In genomic region chr11:106005970-106006369, GRCm38 (mm10) we compare ENCODE assay signal across 20 mouse cellular contexts. TPM values are rescaled to one million over a fixed set of nuclear protein-coding genes. Genes with fewer than 3 reads are reported as not detected.
DNase-seq lines count a peak whose midpoint lies in the region; ATAC-seq and TF ChIP-seq lines count a peak whose summit lies in the region.
"Had no signal": no experiment of that assay in that cellular context is flagged by ENCODE, and none has a peak within 500 bp of the region (broad histone marks: within the 10 kb centered on the region; RNA-seq: fewer than 3 reads in every experiment).

No protein-coding gene starts in this region.

- H3K4me3 ChIP-seq in midbrain, embryonic 14.5 days (replicated peaks; ENCODE audit: low read depth, low read length): no peak overlapping the region
- no peak overlapping the region for H3K4me3 ChIP-seq in midbrain, embryonic 16.5 days (ENCODE audit: low read depth, low read length)
- H3K4me3 ChIP-seq in kidney, adult 2 months (ENCODE audit: insufficient read depth, low read depth, low read length): no peak overlapping the region
- H3K4me3 ChIP-seq: forebrain, embryonic 13.5 days; heart, embryonic 15.5 days; limb, embryonic 15.5 days had no signal

- no peak overlapping the region for H3K9ac ChIP-seq in midbrain, embryonic 14.5 days (replicated peaks; ENCODE audit: low read length)
- H3K9ac ChIP-seq in midbrain, embryonic 16.5 days (ENCODE audit: low read depth, low read length): no peak overlapping the region
- H3K9ac ChIP-seq: forebrain, embryonic 13.5 days; heart, embryonic 15.5 days; limb, embryonic 15.5 days had no signal

- H3K27ac ChIP-seq in midbrain, embryonic 14.5 days (replicated peaks; ENCODE audit: low read depth, low read length): no peak overlapping the region
- no peak overlapping the region for H3K27ac ChIP-seq in midbrain, embryonic 16.5 days (ENCODE audit: low read length)
- 0 out of 2 replicates have a peak overlapping the region, but pooled peaks have one; percentile 29 for H3K27ac ChIP-seq in kidney, adult 2 months (ENCODE audit: insufficient read depth, low read depth, low read length)
- H3K27ac ChIP-seq: forebrain, embryonic 13.5 days; heart, embryonic 15.5 days; limb, embryonic 15.5 days; stomach, postnatal 0 days had no signal

- ATAC-seq in midbrain, embryonic 14.5 days (ENCODE audit: low FRiP score, low TSS enrichment): no peak
- no peak for ATAC-seq in midbrain, embryonic 16.5 days
- no peak for ATAC-seq in granulocyte monocyte progenitor cell, adult 5-6 weeks (replicated peaks; ENCODE audit: poor library complexity, severe bottlenecking)
- ATAC-seq: forebrain, embryonic 13.5 days had no signal

- no peaks in the 10 kb centered on the region for H3K36me3 ChIP-seq in midbrain, embryonic 14.5 days (ENCODE audit: control insufficient read depth, insufficient read depth, low read length)
- H3K36me3 ChIP-seq in midbrain, embryonic 16.5 days (ENCODE audit: control insufficient read depth, insufficient read depth, low read length): no peaks in the 10 kb centered on the region
- no peaks in the 10 kb centered on the region for H3K36me3 ChIP-seq in kidney, adult 2 months (ENCODE audit: control insufficient read depth, insufficient read depth, low read length)
- H3K36me3 ChIP-seq: heart, embryonic 15.5 days; limb, embryonic 15.5 days had no signal

- 39% methylated on average over 5 of the region's 5 CpGs for WGBS in midbrain, embryonic 14.5 days
- WGBS in midbrain, embryonic 16.5 days: 33% methylated on average over 5 of the region's 5 CpGs
- WGBS in kidney, adult 2 months: 29% methylated on average over 5 of the region's 5 CpGs

- TF ChIP-seq POLR2A in kidney, adult 2 months (IDR thresholded peaks at IDR 0.05; ENCODE audit: low read depth, low read length): no peak

- H3K4me2 ChIP-seq in midbrain, embryonic 14.5 days (ENCODE audit: low read length): no peak overlapping the region
- H3K4me2 ChIP-seq in midbrain, embryonic 16.5 days (ENCODE audit: low read length): no peak overlapping the region
- H3K4me2 ChIP-seq: forebrain, embryonic 13.5 days; heart, embryonic 15.5 days; limb, embryonic 15.5 days had no signal

- no peak for TF ChIP-seq CTCF in kidney, adult 2 months (conservative IDR thresholded peaks at IDR 0.05; ENCODE audit: insufficient read depth, insufficient read length, low read depth, low read length)

- H3K27me3 ChIP-seq in midbrain, embryonic 14.5 days (ENCODE audit: control insufficient read depth, insufficient read depth, low read length): no peaks in the 10 kb centered on the region
- peaks cover 2% of the 10 kb centered on the region; the same call in 1 of the 2 replicates for H3K27me3 ChIP-seq in midbrain, embryonic 16.5 days (ENCODE audit: control insufficient read depth, insufficient read depth, low read depth, low read length)
- H3K27me3 ChIP-seq in kidney, adult 2 months (replicated peaks; ENCODE audit: control insufficient read depth, insufficient read depth, low read length): no peaks in the 10 kb centered on the region

- peak; percentile 21 for DNase-seq in midbrain, embryonic 14.5 days
- DNase-seq in kidney, adult 2 months: peak; percentile 95
- peak; percentile 90 to 93 for DNase-seq in kidney, postnatal 25 days
- DNase-seq in left cerebral cortex, adult 18-20 months (ENCODE audit: low spot score in 2 of 2): no peak
- no peak for DNase-seq in lung, postnatal 4 days
- DNase-seq: cerebellum, adult 11-12 months; lung, postnatal 10 days; thymus, postnatal 14 days had no signal

- H3K4me1 ChIP-seq in midbrain, embryonic 14.5 days (ENCODE audit: control insufficient read depth, insufficient read depth, low read length): 0 out of 2 replicates have a peak, but pooled peaks cover 4% of the 10 kb centered on the region
- no peaks in the 10 kb centered on the region for H3K4me1 ChIP-seq in midbrain, embryonic 16.5 days (ENCODE audit: control insufficient read depth, insufficient read depth, low read length)
- peaks cover 16% of the 10 kb centered on the region for H3K4me1 ChIP-seq in kidney, adult 2 months (ENCODE audit: control insufficient read depth, insufficient read depth, low read length)

- no peaks in the 10 kb centered on the region for H3K9me3 ChIP-seq in midbrain, embryonic 14.5 days (ENCODE audit: control insufficient read depth, low read length)
- H3K9me3 ChIP-seq in midbrain, embryonic 16.5 days (replicated peaks; ENCODE audit: control insufficient read depth, low read length, poor library complexity, severe bottlenecking): no peaks in the 10 kb centered on the region
- H3K9me3 ChIP-seq: forebrain, embryonic 13.5 days; heart, embryonic 15.5 days; limb, embryonic 15.5 days had no signal

RNA-seq across cellular contexts. Expression of gene Kcnh6, which starts 2.0 kb away (rescaled TPM):
- polyA plus RNA-seq in midbrain, embryonic 14.5 days (2014; fragmentation: Nextera tagmentation; extraction: Ambion mirVana): 1.00 and 1.8 TPM in 2 replicates
- polyA plus RNA-seq in midbrain, embryonic 16.5 days (2015; fragmentation: Nextera tagmentation; extraction: Ambion mirVana): 1.8 and 2.2 TPM in 2 replicates
- polyA plus RNA-seq in kidney, adult 2 months (2012; rRNA removed): 0.04 and 0.06 TPM in 2 replicates
- total RNA-seq in granulocyte monocyte progenitor cell, adult 5-6 weeks (2014; fragmentation: Nextera tagmentation): 0.21 TPM in 1 of 2 replicates, not detected in the other
- total RNA-seq in granulocyte monocyte progenitor cell, adult 5-6 weeks (2017): not detected in 2 replicates
- 1 to 10 TPM; 2.1 to 2.6 TPM for total RNA-seq in left cerebral cortex, adult 18-20 months (2021)
- total RNA-seq: megakaryocyte-erythroid progenitor cell, adult 5-6 weeks had no signal
- polyA plus RNA-seq: C2C12 had no signal

RNA-seq across cellular contexts. Expression of gene Ace3, which starts 11.5 kb away (rescaled TPM):
- 0.09 TPM in 1 of 2 replicates, not detected in the other for polyA plus RNA-seq in midbrain, embryonic 14.5 days (2014; fragmentation: Nextera tagmentation; extraction: Ambion mirVana)
- 0.09 TPM in 1 of 2 replicates, not detected in the other for polyA plus RNA-seq in midbrain, embryonic 16.5 days (2015; fragmentation: Nextera tagmentation; extraction: Ambion mirVana)
- polyA plus RNA-seq in kidney, adult 2 months (2012; rRNA removed): 0.06 and 0.07 TPM in 2 replicates
- total RNA-seq in granulocyte monocyte progenitor cell, adult 5-6 weeks (2014; fragmentation: Nextera tagmentation): not detected in 2 replicates
- total RNA-seq in granulocyte monocyte progenitor cell, adult 5-6 weeks (2017): not detected in 2 replicates
- total RNA-seq in left cerebral cortex, adult 18-20 months (2021): not detected
- total RNA-seq: adrenal gland, adult 18-20 months; ES-E14; layer of hippocampus, adult 18-20 months; megakaryocyte-erythroid progenitor cell, adult 5-6 weeks had no signal
- polyA plus RNA-seq: C2C12; forebrain, embryonic 13.5 days; heart, embryonic 15.5 days; hindbrain, embryonic 11.5 days; limb, embryonic 15.5 days; stomach, postnatal 0 days had no signal

RNA-seq across cellular contexts. Expression of gene Dcaf7, which starts 30.7 kb away (rescaled TPM):
- polyA plus RNA-seq in midbrain, embryonic 14.5 days (2014; fragmentation: Nextera tagmentation; extraction: Ambion mirVana): 103 and 153 TPM in 2 replicates
- 174 and 187 TPM in 2 replicates for polyA plus RNA-seq in midbrain, embryonic 16.5 days (2015; fragmentation: Nextera tagmentation; extraction: Ambion mirVana)
- polyA plus RNA-seq in kidney, adult 2 months (2012; rRNA removed): 34.1 and 37.7 TPM in 2 replicates
- total RNA-seq in granulocyte monocyte progenitor cell, adult 5-6 weeks (2014; fragmentation: Nextera tagmentation): 54.6 and 55.2 TPM in 2 replicates
- total RNA-seq in granulocyte monocyte progenitor cell, adult 5-6 weeks (2017): 49.8 and 49.9 TPM in 2 replicates
- 100 to 1,000 TPM; 128 to 138 TPM for total RNA-seq in left cerebral cortex, adult 18-20 months (2021)

RNA-seq across cellular contexts. Expression of gene Ace, which starts 38.2 kb away (rescaled TPM):
- 2.9 and 3.6 TPM in 2 replicates for polyA plus RNA-seq in midbrain, embryonic 14.5 days (2014; fragmentation: Nextera tagmentation; extraction: Ambion mirVana)
- 7.0 and 8.2 TPM in 2 replicates for polyA plus RNA-seq in midbrain, embryonic 16.5 days (2015; fragmentation: Nextera tagmentation; extraction: Ambion mirVana)
- 68.0 and 132 TPM in 2 replicates for polyA plus RNA-seq in kidney, adult 2 months (2012; rRNA removed)
- not detected in 2 replicates for total RNA-seq in granulocyte monocyte progenitor cell, adult 5-6 weeks (2014; fragmentation: Nextera tagmentation)
- total RNA-seq in granulocyte monocyte progenitor cell, adult 5-6 weeks (2017): not detected in 2 replicates
- 10 to 100 TPM; 14.3 to 18.6 TPM for total RNA-seq in left cerebral cortex, adult 18-20 months (2021)

RNA-seq across cellular contexts. Expression of gene Cyb561, which starts 52.8 kb away (rescaled TPM):
- polyA plus RNA-seq in midbrain, embryonic 14.5 days (2014; fragmentation: Nextera tagmentation; extraction: Ambion mirVana): 45.7 and 52.9 TPM in 2 replicates
- polyA plus RNA-seq in midbrain, embryonic 16.5 days (2015; fragmentation: Nextera tagmentation; extraction: Ambion mirVana): 83.7 and 87.0 TPM in 2 replicates
- polyA plus RNA-seq in kidney, adult 2 months (2012; rRNA removed): 31.1 and 32.2 TPM in 2 replicates
- 0.56 and 1.6 TPM in 2 replicates for total RNA-seq in granulocyte monocyte progenitor cell, adult 5-6 weeks (2014; fragmentation: Nextera tagmentation)
- 0.69 and 0.82 TPM in 2 replicates for total RNA-seq in granulocyte monocyte progenitor cell, adult 5-6 weeks (2017)
- 100 to 1,000 TPM; 102 TPM for total RNA-seq in left cerebral cortex, adult 18-20 months (2021)

Comparison
In these comparisons a context has a peak if more than half of its experiments do, and no peak if none do; other contexts are left out.
1. DNase-seq: peak in midbrain, embryonic 14.5 days (single experiment), kidney, adult 2 months (single experiment) and kidney, postnatal 25 days (2 of 2); none in left cerebral cortex, adult 18-20 months (0 of 2) and lung, postnatal 4 days (0 of 2).